Mouse (Mus musculus) large intestine, adult 2 months (tissue): ENCODE results near the gene Klf6. TPM values are rescaled to one million over a fixed set of nuclear protein-coding genes. Genes with fewer than 3 reads are reported as not detected.

Experiments
- DNase-seq: peaks from one replicate; pipeline ENCODE4 v3.0.0-alpha.2; 2012; ENCODE audit warnings: low read depth, low spot score
- WGBS: fragments of 180-500 bp; shearing (Covaris S2); methylation state at CpG from one replicate; pipeline ENCODE4 v1.1.7; 2018; 5-methylcytosine and 5-hydroxymethylcytosine counted together
- polyA plus RNA-seq: library from polyadenylated mRNA; depleted of rRNA; stranded (reverse); fragments of >200 nt; gene quantifications from 2 replicates; pipeline ENCODE4 v1.2.3, GENCODE M21; 2012

Klf6 gene
- polyA plus RNA-seq, 1 experiment, result 27.2 TPM

DNA sequence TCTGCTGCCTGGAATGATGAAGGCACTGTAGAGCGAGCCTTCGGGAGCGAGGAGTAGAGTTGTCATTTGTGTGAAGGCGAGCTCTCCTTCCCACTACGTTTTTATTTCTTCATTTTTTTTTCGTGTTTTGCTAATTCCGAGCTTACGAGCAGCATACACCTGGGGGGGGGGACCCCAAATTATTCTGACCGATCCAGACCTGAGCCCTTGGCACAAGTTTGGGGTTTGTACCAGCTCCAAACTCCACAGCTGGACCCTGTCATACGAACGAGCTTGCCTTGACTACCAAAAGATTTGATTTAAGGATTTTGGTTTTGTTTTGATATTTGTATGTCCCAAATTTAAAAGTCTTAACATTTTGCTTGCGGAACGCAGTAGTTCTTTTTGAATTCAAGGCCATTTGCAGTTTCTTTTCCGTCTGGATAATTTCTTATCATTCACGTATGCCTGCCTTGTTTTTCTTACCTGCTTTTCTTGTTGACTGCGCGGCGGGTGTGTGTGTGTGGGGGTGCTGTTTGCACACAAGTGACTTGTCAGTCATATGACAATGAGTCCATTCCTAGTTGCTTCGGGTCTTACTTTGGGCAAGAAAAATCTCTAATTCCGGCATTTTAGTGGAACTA is 832 bp downstream of the Klf6 start:
- under 1% methylated on average over 20 of the region's 20 CpGs for whole genome bisulfite sequencing
- DNase-seq, result no peak

DNA sequence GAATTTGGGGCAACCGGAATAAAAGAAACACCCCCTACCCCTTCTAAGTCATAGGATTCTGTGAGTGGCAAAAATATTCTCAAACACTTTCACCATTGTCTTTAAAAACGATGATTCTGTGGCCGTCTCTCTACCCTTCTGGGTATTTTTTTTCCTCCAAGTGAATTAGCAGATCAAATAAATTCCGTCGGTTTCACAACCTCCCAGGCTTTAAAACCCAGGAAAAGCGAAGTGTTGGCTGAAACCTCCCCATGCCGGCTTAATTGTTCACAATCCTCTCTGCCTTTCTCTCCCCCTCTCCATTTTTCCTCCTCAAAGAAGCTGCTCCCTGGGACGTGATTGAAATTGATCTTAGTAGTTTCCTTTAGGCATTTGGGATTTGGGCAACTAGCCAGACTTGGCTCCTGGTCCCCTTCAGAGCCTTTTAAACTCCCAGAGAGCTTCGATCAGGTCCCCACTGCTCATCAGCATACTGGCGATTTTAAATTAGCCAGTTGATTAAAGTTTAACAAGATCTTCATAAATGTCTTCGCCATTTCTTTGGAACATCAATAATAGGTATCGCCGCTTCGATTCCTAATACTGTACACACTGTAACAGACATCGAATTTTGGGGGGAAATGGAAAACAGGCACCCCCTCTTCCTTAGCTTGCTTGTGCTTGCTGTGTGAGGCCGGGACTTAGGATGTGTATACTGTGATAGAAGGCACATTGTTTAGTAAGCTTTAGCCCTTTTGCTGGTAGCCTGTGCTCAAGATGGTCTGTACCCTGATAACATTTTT is 1.5 kb downstream of the Klf6 start:
- WGBS, result under 1% methylated on average over 16 of the region's 16 CpGs
- no peak for DNase-seq

DNA sequence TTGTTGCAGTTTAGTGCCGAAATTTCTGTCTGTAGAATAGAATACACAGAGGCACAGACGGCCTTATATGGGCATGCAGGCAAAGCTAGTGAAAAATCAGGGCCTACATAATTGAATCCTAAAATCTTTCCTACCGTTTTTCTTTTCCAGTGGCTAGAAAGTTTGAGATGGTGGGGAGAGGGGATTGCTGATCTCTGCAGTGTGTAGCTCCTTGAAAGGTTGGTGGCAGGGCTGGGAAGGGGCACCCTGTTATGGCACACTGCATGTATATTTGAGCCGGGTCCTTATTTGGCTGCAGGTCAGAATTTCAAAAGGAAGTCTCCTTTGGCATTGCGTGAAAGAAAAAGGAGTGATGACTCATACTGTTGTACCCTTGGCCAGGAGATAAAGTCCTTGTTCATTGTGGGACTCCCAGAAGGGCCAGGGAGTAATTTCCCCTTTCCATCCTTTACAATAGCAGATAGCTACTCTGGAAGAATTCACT is 2.2 kb downstream of the Klf6 start:
- 2% methylated on average over 5 of the region's 5 CpGs for WGBS
- DNase-seq, result no peak

DNA sequence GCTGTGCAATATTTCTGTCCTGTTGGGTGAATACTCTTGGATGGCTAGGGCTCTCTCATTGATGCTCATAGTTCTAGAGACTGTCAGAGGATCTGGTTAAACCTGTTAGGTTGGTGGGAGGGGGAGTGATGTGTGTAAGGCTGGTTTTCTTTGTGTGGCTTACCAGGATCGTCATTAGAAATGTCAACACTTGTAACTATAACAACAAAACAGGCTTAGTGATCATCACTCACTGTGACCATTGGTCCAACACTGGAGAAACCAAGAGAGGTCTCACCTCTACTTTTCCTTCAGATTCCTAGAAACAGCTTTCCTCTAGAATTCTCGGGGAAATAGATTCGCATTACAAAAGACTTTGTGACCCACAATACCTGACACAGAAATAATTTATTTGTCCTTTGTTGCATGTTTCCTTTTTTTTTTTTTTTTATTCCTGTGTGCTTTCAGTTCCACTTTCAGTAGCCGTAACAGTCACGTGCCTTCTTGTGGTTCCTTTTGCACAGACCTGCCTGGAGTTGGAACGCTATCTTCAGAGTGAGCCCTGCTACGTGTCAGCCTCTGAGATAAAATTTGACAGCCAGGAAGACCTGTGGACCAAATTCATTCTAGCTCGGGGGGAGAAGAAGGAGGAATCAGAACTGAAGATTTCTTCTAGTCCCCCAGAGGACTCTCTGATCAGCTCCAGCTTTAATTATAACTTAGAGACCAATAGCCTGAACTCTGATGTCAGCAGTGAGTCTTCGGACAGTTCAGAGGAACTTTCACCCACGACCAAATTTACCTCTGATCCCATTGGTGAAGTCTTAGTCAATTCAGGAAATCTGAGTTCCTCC is 3.2 kb downstream of the Klf6 start:
- 30% methylated on average over 10 of the region's 10 CpGs for WGBS
- DNase-seq, result no peak

DNA sequence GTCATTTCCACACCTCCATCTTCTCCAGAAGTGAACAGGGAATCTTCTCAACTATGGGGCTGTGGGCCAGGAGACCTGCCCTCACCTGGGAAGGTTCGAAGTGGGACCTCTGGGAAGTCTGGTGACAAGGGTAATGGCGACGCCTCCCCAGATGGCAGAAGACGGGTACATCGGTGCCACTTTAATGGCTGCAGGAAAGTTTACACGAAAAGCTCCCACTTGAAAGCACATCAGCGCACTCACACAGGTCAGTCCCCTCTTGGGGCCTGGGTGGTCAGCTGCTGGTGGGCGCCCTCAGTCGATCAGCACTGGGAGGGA is 3.8 kb downstream of the Klf6 start:
- DNase-seq, result no peak
- 89% methylated on average over 9 of the region's 9 CpGs for WGBS

- DNase-seq, result no peak
- WGBS, result 67% methylated on average over 6 of the region's 6 CpGs
These were observed 4.8 kb downstream of the Klf6 start for GRCm38 (mm10) chr13:5866091-5866490.

DNA sequence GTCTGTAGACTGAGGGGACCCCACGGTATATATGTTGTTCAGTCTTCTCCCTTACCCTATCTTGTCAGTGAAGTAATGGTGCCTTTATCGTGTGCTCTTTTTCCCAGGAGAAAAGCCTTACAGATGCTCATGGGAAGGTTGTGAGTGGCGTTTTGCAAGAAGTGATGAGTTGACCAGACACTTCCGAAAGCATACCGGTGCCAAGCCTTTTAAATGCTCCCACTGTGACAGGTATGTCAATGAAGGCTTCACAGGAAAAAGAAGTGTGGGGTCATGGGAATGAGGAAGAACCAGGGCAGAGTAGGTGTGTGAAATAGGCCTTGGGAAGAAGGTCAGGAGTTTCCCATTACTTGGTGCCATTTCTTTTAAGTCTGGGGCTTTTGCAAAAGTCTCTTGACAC is 5.2 kb downstream of the Klf6 start:
- WGBS, result 93% methylated on average over 5 of the region's 5 CpGs
- DNase-seq, result no peak

DNA sequence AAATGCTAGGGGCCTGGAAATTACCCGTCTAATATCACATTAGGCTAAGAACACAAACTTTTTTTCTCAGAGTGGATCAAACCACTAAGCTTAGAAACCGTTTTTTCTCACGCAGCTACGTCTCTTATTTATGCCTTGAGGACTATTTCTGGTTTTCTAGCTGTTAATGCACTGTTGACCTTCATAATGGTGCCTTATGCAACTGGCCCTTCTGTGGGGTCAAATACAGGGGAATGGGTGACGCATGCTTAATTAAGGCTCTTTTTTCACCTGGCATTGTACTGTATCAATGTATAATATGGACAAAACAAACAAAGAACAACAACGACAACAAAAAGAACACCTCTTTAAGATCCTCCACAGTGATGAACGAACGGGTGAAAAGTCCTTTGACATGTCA is 7.1 kb downstream of the Klf6 start:
- DNase-seq, result no peak
- WGBS, result 87% methylated on average over 8 of the region's 8 CpGs

- 31% methylated on average over 5 of the region's 5 CpGs for WGBS
- no peak for DNase-seq
These were observed 8.2 kb downstream of the Klf6 start for GRCm38 (mm10) chr13:5869433-5869832.

DNA sequence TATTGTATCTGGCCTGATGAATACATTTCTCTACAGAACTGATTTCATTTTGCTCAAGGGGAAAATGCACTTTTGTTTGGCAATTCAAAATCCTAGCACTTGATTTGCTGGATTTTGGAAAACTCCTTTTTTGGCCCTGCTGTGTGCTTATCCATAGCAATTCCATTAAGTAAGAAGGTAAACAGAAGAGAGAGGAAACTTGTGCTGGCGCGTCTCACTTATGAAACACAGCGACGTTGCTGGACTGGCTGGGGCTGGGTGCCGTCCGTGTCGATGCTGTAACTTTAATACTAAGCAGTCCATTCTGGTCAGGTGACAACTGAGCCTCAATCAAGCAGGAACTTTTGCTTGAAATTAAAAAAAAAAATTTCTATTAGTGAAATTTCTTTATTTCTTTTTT is 8.6 kb downstream of the Klf6 start:
- no peak for DNase-seq
- WGBS, result 30% methylated on average over 7 of the region's 7 CpGs

DNA sequence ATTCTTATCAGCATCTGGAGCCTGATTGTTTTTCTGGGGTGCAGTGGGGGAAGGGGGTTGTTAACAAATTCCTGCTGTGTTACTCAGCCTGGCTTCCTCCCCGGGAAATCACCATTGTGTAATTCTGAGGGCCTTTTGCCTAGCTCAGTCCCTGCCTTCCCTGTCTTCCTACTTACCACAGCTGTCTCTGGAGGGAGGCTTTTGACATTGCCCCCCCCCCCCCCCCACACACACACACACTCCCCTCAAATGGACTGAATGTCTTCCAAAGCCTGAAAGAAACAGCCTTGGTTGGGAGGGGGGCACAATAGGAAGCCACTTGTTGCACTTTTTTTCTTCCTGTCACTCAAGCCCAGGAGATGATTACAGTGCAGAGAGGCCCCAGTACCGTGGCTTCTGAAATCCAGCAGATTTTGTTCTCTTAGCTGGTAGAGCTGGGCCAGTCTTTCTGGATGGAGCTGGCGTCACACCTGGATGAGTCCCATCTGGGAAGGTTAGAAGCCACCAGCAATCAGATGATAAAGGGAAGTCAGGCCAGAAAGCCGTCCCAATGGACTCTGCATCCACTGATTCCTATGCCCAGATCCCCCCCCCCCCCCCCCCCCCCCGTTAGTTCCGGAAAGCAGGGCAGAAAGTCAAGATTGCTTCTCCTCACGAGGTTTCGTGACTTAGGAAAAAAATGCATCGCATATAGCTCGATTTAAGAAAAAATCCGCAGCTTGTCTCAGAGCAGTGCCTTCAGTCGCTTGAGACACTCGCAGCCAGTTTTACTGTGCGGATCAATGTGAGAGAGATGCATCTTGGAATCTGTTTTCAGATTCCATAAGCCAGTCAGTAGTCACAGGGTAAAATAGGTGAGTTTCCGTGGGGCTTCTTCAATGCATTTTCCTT is 9.3 kb downstream of the Klf6 start:
- WGBS, result 55% methylated on average over 15 of the region's 15 CpGs
- DNase-seq, result no peak

GRCm38 (mm10) chr13:5871414-5871813 is 10.1 kb downstream of the Klf6 start:
- WGBS, result 76% methylated on average over 7 of the region's 7 CpGs
- no peak for DNase-seq

DNA sequence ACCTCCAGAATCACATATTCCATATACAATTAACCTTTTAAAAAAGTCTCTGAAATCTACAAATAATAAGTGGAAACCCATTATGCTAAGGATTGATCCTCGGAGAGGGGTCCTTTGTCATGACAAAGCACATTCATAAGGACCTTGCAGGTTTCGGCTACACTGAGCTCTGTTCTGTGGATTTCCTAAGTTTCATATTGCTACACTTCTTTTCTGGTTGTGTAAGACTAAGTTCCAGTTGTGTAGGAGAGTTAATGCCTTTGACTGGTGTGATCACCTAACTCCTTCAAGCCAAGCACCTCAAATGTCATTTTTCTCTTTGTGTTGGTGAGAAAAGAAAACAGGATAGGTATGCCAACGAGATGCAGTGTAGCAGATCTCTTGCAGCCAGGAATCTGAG is 12.4 kb downstream of the Klf6 start:
- no peak for DNase-seq
- WGBS, result 90% methylated on average over 3 of the region's 3 CpGs

DNA sequence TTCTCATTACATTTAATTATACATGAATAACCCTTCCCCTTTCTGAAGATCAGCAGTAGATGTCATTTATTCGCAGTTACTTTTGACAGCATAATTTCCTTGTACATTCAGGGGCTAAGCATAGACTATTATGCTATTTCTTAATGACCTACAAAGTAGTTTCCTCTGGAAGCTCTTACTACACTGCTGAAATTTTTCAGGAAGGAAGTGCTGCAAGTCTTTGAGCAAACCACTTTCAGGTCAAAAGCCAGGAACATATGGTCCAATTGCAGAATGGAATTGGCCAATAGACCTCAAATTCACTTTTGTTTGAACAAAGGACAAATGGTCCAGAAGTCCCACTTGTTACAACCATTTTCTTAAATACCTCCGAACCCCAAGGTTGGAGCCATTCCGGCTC is 14.2 kb downstream of the Klf6 start:
- 89% methylated on average over 3 of the region's 3 CpGs for WGBS
- no peak for DNase-seq

DNA sequence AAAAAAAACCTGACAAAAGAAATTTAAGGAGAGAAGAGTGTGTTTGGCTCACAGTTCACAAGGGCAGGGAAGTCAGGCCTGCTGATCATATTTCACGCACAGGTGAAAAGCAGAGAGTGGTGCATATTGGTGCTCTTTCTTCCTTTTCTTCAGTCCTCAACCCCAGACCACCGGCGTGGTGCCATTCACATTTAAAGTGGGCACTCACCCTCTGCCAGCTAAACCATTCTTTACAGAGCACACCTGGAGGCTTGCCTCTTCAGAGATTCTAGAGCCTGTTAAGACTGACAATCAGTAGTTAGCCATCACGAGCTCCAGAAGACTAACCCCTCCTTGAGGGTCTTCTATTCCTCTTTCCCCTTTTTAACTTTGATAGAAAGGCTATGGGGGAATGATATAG is 17.5 kb downstream of the Klf6 start:
- DNase-seq, result no peak
- WGBS, result 85% methylated on average over 4 of the region's 4 CpGs

DNA sequence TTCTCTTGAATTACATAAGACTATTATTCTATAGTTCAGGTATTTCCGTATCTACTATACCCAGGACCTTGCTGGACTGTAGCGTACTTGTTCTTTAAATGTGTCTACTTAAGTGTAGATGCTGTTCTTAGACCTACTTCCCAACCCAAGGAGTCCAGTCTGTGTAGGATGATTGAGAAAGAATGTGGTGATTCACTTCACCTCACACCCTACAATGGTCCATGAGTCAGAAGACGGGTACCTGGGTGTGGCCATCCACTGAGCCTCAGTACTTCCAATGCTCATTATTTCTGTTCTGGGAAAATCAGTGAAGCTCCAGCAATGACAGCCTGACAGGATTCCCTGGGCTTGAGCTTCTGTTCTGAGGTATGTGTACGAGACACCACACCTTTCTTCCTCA is 25.5 kb downstream of the Klf6 start:
- WGBS, result 90% methylated on average over 4 of the region's 4 CpGs
- DNase-seq, result no peak

- WGBS, result 77% methylated on average over 5 of the region's 5 CpGs
These were observed 26.9 kb downstream of the Klf6 start for GRCm38 (mm10) chr13:5888164-5888563.

GRCm38 (mm10) chr13:5888731-5889130 is 27.4 kb downstream of the Klf6 start:
- WGBS, result 76% methylated on average over 1 of the region's 1 CpGs
- no peak for DNase-seq

More at GRCm38 (mm10) chr13:5888164-5888563, 26.9 kb downstream of the Klf6 start:
- DNase-seq, result no peak

DNA sequence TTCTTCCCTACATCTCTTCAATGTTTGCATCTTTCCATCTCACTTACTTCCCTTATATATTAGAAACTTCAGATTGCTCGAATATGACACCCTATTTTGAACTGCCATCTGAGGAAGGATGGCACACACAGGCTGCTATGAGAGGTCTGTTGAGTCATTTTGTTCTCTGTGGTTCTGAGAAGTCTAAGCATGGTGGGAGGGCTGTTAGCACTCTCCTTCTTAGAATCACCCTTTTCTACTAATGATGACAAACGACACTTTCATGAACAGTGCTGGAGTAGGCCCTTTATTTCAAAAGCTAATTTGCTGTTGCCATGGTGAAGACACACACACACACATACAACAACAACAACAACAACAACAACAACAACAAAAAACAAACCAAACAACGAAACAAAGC is 28.8 kb downstream of the Klf6 start:
- 84% methylated on average over 3 of the region's 3 CpGs for WGBS
- DNase-seq, result no peak
